Mouse (Mus musculus) natural killer cell, adult 2 months (primary cell): Measurements from ENCODE around the gene Gm3173.
"Not testable (repeated sequence)": the region's sequence is repeated elsewhere in the genome, so short reads cannot be mapped to it uniquely, and the experiment has no call there.

Experiments used
- DNase-seq, 2 experiments: peaks; one replicate each; pipeline ENCODE4 v3.0.0; 2022; ENCODE audit warnings: low spot score in 2 of 2

The Gm3173 gene

DNA sequence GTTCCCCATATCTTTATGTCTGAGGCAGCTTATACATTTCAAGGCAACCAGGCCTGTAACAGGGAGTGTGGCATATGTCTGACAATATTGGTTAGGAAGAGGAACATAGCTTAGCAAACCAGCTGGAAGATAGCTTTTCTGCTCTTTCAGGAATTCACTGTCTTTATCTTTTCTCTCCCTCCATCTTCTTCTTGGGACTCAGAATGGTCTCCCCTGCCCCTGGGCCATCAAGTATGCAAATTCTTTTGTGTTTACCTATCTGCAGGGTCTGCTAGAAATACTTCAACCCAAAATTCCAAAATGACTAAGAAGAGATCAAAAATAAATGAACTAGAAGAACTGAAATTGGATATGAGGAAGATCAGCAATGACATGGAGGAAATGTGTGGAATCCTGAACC is at the start of gene Gm3173:
TSS of gene Gm3173 (plus strand) at position 301 of the 400 bp plus-strand sequence.
- not testable (repeated sequence) for DNase-seq

DNA sequence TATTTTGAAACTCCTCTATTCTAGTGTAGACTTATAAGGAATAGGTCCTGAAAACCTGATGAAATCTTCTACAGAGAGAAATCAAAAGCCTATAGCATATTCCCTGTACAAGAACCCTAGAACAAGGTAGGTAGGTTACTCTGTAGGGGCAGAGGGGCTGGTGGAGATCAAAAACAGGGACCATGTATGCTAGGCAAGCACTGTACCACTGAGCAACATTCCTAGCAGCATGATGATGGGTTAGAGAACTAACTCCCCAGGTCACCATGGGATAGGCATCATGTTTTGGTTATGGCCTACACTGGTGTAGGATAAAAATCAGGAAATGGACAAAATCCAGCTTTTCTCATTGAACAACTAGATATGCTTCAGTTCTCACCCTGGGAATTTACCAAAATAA is 45.2 kb upstream of the Gm3173 start:
- not testable (repeated sequence) for DNase-seq

DNA sequence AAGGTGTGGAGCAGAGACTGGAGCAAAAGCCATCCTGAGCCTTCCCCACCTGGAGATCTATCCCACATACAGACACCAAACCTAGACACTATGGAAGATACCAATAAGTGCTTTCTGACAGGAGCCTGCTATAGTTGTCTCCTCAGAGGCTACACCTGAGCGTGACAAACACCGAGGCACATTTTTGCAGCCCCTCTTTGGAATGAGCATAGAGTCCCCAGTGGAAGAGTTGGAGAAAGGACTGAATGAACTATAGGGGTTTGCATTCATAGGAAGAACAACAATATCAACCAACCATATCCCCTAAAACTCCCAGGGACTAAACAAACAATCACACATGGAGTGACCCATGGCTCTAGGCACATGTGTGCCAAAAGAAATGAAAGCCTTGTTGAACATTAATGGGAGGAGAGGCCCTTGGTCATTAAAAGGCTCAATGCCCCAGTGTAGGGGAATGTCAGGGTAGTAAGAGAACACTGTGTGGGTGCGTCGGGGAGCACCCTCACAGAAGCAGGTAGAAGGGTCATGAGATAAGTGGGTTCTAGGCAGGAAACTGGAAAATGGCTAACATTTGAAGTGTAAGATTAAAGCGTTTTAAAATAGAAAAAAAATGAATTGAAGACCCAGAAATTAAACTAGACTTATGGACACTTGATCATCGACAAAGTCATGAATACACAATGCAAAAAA is 37.8 kb upstream of the Gm3173 start:
- DNase-seq, result not testable (repeated sequence)

DNA sequence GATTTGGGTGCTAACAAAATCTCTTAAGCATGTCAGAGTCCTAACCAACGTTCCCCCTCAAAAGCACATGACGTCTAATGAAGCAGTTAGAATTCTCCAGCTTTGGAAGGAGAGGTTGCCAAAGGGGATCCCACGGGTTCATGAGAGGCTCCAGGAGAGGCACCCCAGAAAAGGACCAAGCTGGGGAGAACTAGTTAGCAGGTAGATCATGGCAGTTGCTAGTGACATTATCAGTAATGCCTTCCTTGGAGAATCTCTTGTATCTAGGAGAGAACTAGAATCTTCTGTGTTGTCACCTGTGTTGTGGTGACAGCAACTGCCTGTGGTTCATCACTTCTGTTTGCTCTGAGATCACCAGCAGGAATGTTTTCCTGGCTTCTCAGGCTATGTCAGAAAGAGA is 33.6 kb upstream of the Gm3173 start, which contains the start of gene Gm3159:
TSS of gene Gm3159 (plus strand) at position 301 of the 400 bp plus-strand sequence.
- DNase-seq, result not testable (repeated sequence)

DNA sequence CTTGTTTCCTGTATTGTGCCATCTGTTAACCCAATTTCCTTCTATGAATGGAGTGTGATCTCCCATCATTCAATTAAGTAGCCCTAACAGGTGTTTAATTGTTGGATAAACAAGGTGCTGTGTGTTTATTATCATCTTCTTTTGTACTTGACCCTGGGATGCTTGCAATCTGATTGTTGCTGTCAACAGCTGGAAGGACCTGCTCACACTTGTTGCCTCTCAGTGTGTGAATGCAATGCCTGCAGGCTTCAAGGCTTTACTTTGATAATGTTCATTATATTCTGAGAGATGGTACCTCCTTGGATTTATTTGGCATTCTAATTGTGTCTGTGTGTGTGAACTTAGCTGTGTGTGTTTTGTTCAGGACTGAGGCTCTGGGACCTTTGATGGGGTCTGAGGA is 32.2 kb upstream of the Gm3173 start:
- DNase-seq, result not testable (repeated sequence)

DNA sequence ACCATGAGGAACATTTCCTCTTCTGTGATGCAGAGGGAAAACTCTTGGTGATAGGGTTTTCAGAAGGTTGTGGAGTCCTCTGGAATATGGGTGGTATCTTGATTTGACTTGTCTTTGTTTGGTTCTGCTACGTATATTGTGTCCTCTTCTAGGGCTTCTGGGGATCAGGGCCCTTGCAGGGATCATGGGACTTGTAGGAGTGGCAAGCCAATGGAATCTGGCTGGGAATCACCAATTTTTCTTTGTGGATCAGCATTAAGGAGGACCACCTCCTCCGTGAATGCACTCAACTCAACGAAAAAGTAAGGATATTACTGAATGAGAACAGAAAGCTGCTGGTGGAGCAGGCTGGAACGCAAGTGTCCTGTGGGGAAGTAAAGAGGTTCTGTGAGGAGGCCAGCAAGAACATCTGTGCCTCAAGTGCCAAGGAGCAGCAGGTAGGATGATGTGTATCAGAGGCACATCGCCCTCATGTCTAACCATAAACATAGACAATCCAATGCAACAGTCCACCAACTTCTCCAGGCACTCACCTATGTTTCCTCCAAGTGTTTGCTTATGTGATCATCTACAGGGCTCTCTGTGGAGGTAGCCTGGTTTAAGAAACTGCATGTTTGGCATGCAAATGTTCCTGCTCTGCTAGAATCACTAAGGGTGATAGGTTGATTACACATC is 30.5 kb upstream of the Gm3173 start:
- DNase-seq, result not testable (repeated sequence)

DNA sequence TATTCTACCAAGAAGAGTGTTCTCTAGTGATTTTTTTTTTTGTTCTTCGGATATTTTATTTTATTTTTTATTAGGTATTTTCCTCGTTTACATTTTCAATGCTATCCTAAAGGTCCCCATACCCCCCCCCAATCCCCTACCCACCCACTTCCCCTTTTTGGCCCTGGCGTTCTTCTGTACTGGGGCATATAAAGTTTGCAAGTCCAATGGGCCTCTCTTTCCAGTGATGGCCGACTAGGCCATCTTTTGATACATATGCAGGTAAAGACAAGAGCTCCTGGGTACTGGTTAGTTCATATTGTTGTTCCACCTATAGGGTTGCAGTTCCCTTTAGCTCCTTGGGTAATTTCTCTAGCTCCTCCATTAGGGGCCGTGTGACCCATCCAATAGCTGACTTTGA is 29.5 kb upstream of the Gm3173 start:
- DNase-seq, result not testable (repeated sequence)

DNA sequence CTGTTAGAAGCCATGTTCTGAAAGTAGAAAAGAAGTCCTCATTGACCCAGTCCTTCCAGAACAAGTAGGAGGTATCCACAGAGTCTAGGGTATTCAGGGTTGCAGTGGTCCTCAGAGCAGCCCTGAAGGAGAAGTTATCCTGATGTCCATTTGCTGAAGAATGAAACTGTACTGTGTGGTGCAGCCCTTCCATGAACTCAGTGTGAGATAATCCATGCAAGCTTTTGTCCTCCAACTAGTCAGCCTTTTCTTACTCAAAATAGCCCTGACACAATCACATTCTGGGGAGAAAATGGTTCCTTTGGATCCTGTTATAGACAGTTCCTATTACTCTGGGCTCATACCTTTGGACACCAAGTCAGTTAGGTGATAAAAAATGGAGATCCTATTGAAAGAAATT is 27.0 kb upstream of the Gm3173 start:
- DNase-seq, result not testable (repeated sequence)

DNA sequence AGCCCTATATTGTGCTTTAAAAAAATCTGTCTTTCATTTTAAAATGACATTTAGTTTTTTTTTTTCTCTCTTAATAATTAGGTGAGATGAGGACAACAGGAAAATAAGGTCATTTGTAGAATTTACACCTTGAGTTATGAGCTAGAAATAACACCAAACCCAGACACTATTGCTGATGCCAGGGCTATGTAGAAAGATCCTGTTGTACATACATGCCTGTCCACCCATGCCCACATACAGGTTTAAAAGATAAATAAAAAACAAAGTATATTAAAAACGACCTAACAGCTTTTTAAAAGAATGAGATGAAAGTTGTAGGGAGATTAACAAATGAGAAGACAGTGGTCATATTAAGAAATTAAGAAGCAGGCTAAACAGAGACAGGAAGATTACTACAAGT is 20.9 kb upstream of the Gm3173 start:
- DNase-seq, result not testable (repeated sequence)

DNA sequence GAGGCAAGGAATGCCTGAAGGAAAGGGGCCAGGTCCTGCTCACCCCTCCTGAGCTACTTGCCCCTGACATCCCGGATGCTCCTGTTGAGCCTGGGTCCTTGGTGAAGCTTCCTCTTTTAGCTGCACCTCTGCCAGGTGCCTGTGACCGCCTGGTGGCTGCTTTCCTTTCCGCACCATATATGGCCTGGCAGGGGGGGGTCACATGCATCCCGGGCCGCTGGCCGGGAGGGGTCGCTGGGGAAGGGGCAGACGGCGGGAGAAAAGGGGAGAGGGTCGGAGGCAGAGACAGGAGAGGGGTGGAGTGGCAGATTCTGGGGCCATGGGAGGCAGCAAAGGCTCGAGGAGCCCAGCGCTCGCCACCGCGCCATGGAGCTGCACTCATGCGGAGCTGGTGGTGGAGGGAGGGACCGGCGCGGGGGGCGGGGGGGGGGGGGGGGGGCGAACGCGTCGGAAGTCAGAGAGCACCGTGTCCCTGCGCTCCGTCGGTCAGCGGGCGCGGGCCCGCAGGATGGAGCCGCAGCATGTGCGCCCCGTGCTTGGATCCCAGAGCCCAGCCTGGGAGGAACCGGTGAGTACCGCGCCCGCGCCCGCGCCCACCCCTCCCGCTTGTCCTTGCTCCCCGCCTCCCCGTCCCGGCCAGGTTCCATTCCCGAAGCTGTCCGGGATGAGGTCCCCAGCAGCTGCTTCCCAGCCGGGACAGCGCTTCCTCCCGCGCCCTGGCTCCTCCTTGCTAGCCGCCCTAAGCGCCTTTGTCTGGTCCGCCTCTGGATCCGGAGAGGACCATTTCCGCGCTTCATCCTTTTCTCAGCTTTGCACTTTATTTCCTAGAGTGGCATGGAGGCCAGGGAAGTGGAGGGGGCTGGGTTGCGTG is 15.6 kb upstream of the Gm3173 start, which contains the start of gene Gm3164:
TSS of gene Gm3164 (plus strand) at position 484 of the 871 bp plus-strand sequence.
- not testable (repeated sequence) for DNase-seq

DNA sequence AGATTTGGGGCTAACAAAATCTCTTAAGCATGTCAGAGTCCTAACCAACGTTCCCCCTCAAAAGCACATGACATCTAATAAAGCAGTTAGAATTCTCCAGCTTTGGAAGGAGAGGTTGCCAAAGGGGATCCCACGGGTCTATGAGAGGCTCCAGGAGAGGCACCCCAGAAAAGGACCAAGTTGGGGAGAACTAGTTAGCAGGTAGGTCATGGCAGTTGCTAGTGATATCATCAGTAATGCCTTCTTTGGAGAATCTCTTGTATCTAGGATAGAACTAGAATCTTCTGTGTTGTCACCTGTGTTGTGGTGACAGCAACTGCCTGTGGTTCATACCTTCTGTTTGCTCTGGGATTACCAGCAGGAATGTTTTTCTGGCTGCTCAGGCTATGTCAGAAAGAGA is 50.7 kb downstream of the Gm3173 start, which contains the start of gene Gm3182:
TSS of gene Gm3182 (plus strand) at position 301 of the 400 bp plus-strand sequence.
- not testable (repeated sequence) for DNase-seq

DNA sequence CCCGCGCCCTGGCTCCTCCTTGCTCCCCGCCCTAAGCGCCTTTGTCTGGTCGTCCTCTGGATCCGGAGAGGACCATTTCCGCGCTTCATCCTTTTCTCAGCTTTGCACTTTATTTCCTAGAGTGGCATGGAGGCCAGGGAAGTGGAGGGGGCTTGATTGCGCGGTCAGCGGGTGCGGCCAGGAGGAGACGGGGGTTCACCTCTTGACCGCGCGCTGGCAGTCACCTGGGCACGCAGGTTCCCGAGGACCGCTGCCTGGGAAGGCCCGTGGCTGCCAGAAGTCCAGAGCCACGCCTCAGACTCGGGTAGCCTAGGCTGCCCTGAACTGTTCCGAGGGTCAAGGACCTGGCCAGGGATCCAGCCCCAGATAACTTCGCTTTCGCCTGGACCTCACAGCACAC is 68.6 kb downstream of the Gm3173 start:
- DNase-seq, result not testable (repeated sequence)

DNA sequence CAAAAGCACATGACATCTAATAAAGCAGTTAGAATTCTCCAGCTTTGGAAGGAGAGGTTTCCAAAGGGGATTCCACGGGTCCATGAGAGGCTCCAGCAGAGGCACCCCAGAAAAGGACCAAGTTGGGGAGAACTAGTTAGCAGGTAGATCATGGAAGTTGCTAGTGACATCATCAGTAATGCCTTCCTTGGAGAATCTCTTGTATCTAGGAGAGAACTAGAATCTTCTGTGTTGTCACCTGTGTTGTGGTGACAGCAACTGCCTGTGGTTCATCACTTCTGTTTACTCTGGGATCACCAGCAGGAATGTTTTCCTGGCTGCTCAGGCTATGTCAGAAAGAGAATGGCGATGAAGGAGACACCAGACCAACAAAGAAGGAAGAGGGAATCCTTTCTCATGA is 124.3 kb downstream of the Gm3173 start, which contains the start of gene Gm3047:
TSS of gene Gm3047 (plus strand) at position 301 of the 400 bp plus-strand sequence.
- DNase-seq, result not testable (repeated sequence)
